Mouse (Mus musculus) thymus, adult 2 months (tissue): ENCODE data around the gene Gdf5. TPM values are rescaled to one million over a fixed set of nuclear protein-coding genes. Genes with fewer than 3 reads are reported as not detected.

Source experiments
- DNase-seq: peaks from one replicate; pipeline ENCODE4 v3.0.0; 2021
- H3K27ac ChIP-seq: fragments of 200-500 bp; 2 replicates; pipeline ENCODE4 v1.5.1; 2012; ENCODE audit warnings: low read length, control low read depth; ENCODE audit not compliant: control insufficient read depth, insufficient read depth
- H3K27me3 ChIP-seq: fragments of 200-500 bp; 2 replicates; pipeline ENCODE4 v1.6.1; 2012; ENCODE audit warnings: mild to moderate bottlenecking, low read length, moderate library complexity, mixed read lengths; ENCODE audit not compliant: control insufficient read depth, insufficient read depth
- H3K36me3 ChIP-seq: fragments of 200-500 bp; 2 replicates; pipeline ENCODE4 v1.6.1; 2012; ENCODE audit warnings: mild to moderate bottlenecking, low read length, moderate library complexity; ENCODE audit not compliant: control insufficient read depth, insufficient read depth
- H3K4me1 ChIP-seq: fragments of 200-500 bp; replicated peaks from 2 replicates; pipeline ENCODE4 v1.6.1; 2012; ENCODE audit warnings: low read length; ENCODE audit not compliant: control insufficient read depth, insufficient read depth
- H3K4me3 ChIP-seq: fragments of 200-500 bp; 2 replicates; pipeline ENCODE4 v1.5.1; 2012; ENCODE audit warnings: mild to moderate bottlenecking, low read length, control low read depth, moderate library complexity; ENCODE audit not compliant: control insufficient read depth, insufficient read depth
- CTCF ChIP-seq: fragments of 200-500 bp; IDR thresholded peaks from 2 replicates; pipeline ENCODE4 v1.5.1; 2012; ENCODE audit warnings: mild to moderate bottlenecking, control low read depth, low read length, moderate library complexity, borderline replicate concordance; ENCODE audit not compliant: control insufficient read depth, poor library complexity, insufficient read depth; ENCODE audit errors: extremely low read depth
- POLR2A ChIP-seq: fragments of 200-500 bp; IDR thresholded peaks from 2 replicates; pipeline ENCODE4 v1.6.1; 2012; ENCODE audit warnings: mild to moderate bottlenecking, low read length, control low read depth, moderate library complexity; ENCODE audit not compliant: control insufficient read depth, poor library complexity, insufficient read depth; ENCODE audit errors: extremely low read depth
- WGBS: fragments of 180-500 bp; shearing (Covaris S2); methylation state at CpG from one replicate; pipeline ENCODE4 v1.1.7; 2018; 5-methylcytosine and 5-hydroxymethylcytosine counted together
- polyA plus RNA-seq: library from polyadenylated mRNA; depleted of rRNA; stranded (reverse); fragments of >200 nt; gene quantifications from 2 replicates; pipeline ENCODE4 v1.2.3, GENCODE M21; 2012; rRNA removed

Gdf5 gene
- polyA plus RNA-seq = 0.23 and 0.31 TPM in 2 replicates

DNA sequence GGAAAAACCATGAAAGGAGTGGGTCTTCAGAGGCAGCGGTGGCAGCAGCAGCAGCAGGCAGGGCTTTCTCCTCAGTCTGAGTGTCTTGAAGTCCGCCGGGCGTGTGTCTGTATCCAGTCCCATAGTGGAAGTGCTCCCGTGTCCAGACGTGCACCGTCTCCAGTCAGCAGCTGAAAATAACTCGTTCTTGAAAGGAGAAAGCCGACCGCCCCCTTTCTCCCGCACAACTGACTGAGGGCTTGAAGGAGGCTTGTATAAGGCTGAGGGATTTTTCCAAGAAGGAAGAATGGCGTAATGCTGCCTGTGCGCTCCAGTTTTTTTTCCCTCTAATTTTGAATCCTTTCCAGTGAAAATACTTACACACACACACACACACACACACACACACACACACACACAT is at the start of gene Gdf5:
Gene Gdf5, minus strand, starts transcription at position 244 of the 400 bp plus-strand sequence.
- no peaks in the 10 kb centered on the region for H3K36me3 ChIP-seq
- no peak for TF ChIP-seq CTCF
- TF ChIP-seq POLR2A = no peak
- H3K27ac ChIP-seq = no peak within 1 kb of the TSS
- no peak for DNase-seq
- no peaks in the 10 kb centered on the region for H3K4me1 ChIP-seq
- H3K4me3 ChIP-seq = no peak within 1 kb of the TSS
- 86% methylated on average over 13 of the region's 13 CpGs for WGBS
- H3K27me3 ChIP-seq = no peaks in the 10 kb centered on the region

GRCm38 (mm10) chr2:155991863-155992321 is 46.7 kb upstream of the Gdf5 start:
- no peak overlapping the region for H3K4me3 ChIP-seq
- 96% methylated on average over 14 of the region's 14 CpGs for WGBS
- DNase-seq = no peak
- peaks cover 25% of the 10 kb centered on the region for H3K4me1 ChIP-seq
- no peak overlapping the region for H3K27ac ChIP-seq
- no peaks in the 10 kb centered on the region for H3K27me3 ChIP-seq
- TF ChIP-seq POLR2A (no peak), CTCF (no peak)
- peaks cover 32% of the 10 kb centered on the region for H3K36me3 ChIP-seq

- TF ChIP-seq POLR2A = no peak
- no peak for TF ChIP-seq CTCF
- H3K27me3 ChIP-seq = no peaks in the 10 kb centered on the region
- peaks cover 32% of the 10 kb centered on the region for H3K4me1 ChIP-seq
- 96% methylated on average over 10 of the region's 10 CpGs for WGBS
- H3K36me3 ChIP-seq = peaks cover 27% of the 10 kb centered on the region
- DNase-seq = no peak
- no peak overlapping the region for H3K4me3 ChIP-seq
- H3K27ac ChIP-seq = no peak overlapping the region
Observed at GRCm38 (mm10) chr2:155991151-155991550, 46.0 kb upstream of the Gdf5 start.

DNA sequence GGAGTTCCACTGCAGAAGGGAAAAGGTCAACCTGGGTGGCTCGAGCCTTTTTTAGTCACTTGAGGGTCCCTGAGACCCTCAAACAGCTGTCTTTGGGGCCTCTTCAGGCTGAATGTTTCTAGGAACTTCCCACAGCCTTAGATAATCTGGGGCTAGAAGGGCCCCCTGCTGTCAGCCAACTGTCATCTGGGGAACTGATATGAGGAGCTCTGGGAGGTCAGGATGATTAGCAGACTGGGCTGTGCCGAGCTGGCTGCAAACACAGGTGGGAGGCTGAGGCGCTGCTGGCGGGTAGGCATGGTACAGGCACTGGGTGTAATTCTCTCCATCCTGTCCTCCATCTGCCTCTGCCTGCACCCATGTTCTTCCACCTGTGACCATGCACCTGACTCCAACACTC is 43.9 kb upstream of the Gdf5 start:
- Histone ChIP-seq H3K4me3 (no peak overlapping the region), H3K36me3 (peaks cover 16% of the 10 kb centered on the region), H3K4me1 (peaks cover 47% of the 10 kb centered on the region), H3K27me3 (no peaks in the 10 kb centered on the region), H3K27ac (0 out of 2 replicates have a peak overlapping the region, but pooled peaks have one; percentile 7)
- no peak for DNase-seq
- TF ChIP-seq POLR2A = no peak
- WGBS = 86% methylated on average over 4 of the region's 4 CpGs

DNA sequence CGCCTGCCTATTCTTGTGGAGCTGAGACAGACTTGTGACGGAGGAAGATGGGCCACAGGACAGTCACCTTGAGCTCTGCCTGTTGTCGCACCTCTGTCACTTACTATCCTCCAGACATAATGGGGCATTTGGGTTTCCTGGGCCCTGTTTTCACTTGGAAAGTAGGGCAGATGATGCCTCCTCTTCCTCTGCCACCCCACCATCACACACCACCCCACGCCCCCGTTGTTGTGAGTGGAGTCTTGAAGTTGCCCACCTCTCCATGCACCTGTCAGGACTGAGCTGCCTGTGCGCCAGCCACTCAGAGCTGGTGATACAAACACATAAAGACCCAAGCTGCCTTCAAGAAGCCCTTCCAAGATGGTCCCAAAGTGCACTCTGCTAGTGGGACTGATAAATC is 42.0 kb upstream of the Gdf5 start:
- Histone ChIP-seq H3K27ac (peak overlapping the region; percentile 93), H3K4me1 (peaks cover 53% of the 10 kb centered on the region), H3K4me3 (no peak overlapping the region), H3K27me3 (no peaks in the 10 kb centered on the region), H3K36me3 (peaks cover 18% of the 10 kb centered on the region)
- 62% methylated on average over 6 of the region's 6 CpGs for WGBS
- DNase-seq = no peak
- TF ChIP-seq POLR2A (no peak), CTCF (no peak)

- peak; percentile 75 for DNase-seq
- Histone ChIP-seq H3K36me3 (peaks cover 8% of the 10 kb centered on the region), H3K27me3 (no peaks in the 10 kb centered on the region), H3K4me3 (peak overlapping the region; percentile 7), H3K4me1 (peaks cover 56% of the 10 kb centered on the region), H3K27ac (peak overlapping the region; percentile 93)
- WGBS = 28% methylated on average over 7 of the region's 7 CpGs
- TF ChIP-seq POLR2A (0 out of 2 replicates have a peak, but pooled peaks have one; percentile 34), CTCF (peak; percentile 18; the same call in 1 of the 2 replicates)
Observed at GRCm38 (mm10) chr2:155985776-155986175, 40.6 kb upstream of the Gdf5 start.

DNA sequence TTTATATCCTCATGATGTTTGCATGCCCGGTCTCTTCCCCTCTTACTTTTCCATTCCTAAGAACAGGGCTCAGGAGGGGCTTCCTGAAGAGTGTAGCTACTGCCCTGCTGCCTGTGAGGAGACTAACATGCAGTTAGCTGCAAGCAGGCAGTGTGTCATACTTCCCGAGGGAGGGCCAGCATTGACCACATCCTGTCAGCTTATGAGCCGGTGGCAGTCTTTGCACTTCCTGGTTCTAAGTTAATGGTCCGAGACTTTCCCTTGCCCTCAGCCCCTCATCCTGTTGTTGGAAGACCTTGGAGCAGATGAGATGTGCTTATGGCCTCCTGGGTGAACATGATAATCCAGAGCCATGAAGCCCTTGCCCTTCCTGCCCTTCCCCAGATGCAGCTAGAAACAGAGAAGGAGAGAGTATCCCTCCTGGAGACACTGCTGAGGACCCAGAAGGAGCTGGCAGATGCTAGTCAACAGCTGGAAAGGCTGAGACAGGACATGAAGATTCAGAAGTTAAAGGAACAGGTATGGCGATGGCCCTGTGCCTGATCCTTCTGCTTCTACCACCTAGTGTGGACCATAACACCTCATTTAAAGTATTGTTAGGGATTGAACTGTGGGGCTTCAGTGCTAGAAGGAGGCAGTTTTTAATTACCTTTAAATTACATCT is 34.3 kb upstream of the Gdf5 start:
- no peaks in the 10 kb centered on the region for H3K27me3 ChIP-seq
- TF ChIP-seq CTCF = no peak
- TF ChIP-seq POLR2A = 0 out of 2 replicates have a peak, but pooled peaks have one; percentile 25
- 22% methylated on average over 5 of the region's 5 CpGs for WGBS
- DNase-seq = peak; percentile 65
- peak overlapping the region; percentile 22 for H3K4me3 ChIP-seq
- peak overlapping the region; percentile 84 for H3K27ac ChIP-seq
- H3K4me1 ChIP-seq = peaks cover 41% of the 10 kb centered on the region
- H3K36me3 ChIP-seq = peaks cover 15% of the 10 kb centered on the region
